Mouse (Mus musculus): ENCODE measurements at regions not wholly inside any gene's neighbourhood (a gene's known extent, or its start where the extent isn't known, plus 50 kb on each side); places are given as distances from the start of the nearest gene placed in this dataset.

- 51% methylated on average over 7 of the region's 7 CpGs for WGBS
Measured at GRCm38 (mm10) chr14:64533591-64534151, 429.6 kb downstream of the Prss52 start.

GRCm38 (mm10) chr14:64534194-64534593 is 430.1 kb downstream of the Prss52 start:
- no peak overlapping the region for H3K4me2 ChIP-seq (replicated peaks; ENCODE audit: low read depth, low read length)
- H3K4me3 ChIP-seq (ENCODE audit: low read depth, low read length) = no peak overlapping the region
- ATAC-seq (ENCODE audit: insufficient number of reproducible peaks, insufficient read depth, low FRiP score, low read depth) = no peak
- no peaks in the 10 kb centered on the region for H3K27me3 ChIP-seq (ENCODE audit: control insufficient read depth, insufficient read depth, low read length)
- WGBS = 38% methylated on average over 4 of the region's 4 CpGs
- no peak overlapping the region for H3K27ac ChIP-seq (ENCODE audit: low read length)
- no peaks in the 10 kb centered on the region for H3K36me3 ChIP-seq (ENCODE audit: control insufficient read depth, insufficient read depth, low read length)
- H3K9ac ChIP-seq (replicated peaks; ENCODE audit: low read depth, low read length) = no peak overlapping the region
- no peaks in the 10 kb centered on the region for H3K4me1 ChIP-seq (ENCODE audit: control insufficient read depth, insufficient read depth, low read length)
- H3K9me3 ChIP-seq (ENCODE audit: control insufficient read depth, low read depth, low read length) = no peaks in the 10 kb centered on the region

More at GRCm38 (mm10) chr14:64533591-64534151, 429.6 kb downstream of the Prss52 start:
- H3K4me3 ChIP-seq (ENCODE audit: low read depth, low read length) = no peak overlapping the region
- no peak for ATAC-seq (ENCODE audit: insufficient number of reproducible peaks, insufficient read depth, low FRiP score, low read depth)
- no peaks in the 10 kb centered on the region for H3K27me3 ChIP-seq (ENCODE audit: control insufficient read depth, insufficient read depth, low read length)
- H3K4me1 ChIP-seq (ENCODE audit: control insufficient read depth, insufficient read depth, low read length) = no peaks in the 10 kb centered on the region
- no peak overlapping the region for H3K27ac ChIP-seq (ENCODE audit: low read length)
- H3K9ac ChIP-seq (replicated peaks; ENCODE audit: low read depth, low read length) = no peak overlapping the region
- H3K9me3 ChIP-seq (ENCODE audit: control insufficient read depth, low read depth, low read length) = no peaks in the 10 kb centered on the region
- no peak overlapping the region for H3K4me2 ChIP-seq (replicated peaks; ENCODE audit: low read depth, low read length)
- no peaks in the 10 kb centered on the region for H3K36me3 ChIP-seq (ENCODE audit: control insufficient read depth, insufficient read depth, low read length)

- no peak overlapping the region for H3K9ac ChIP-seq (replicated peaks; ENCODE audit: low read depth, low read length)
- ATAC-seq (ENCODE audit: insufficient number of reproducible peaks, insufficient read depth, low FRiP score, low read depth) = no peak
- WGBS = 58% methylated on average over 2 of the region's 2 CpGs
Measured at GRCm38 (mm10) chr14:64539436-64539835, 435.4 kb downstream of the Prss52 start.

GRCm38 (mm10) chr14:64545056-64545455 is 441.0 kb downstream of the Prss52 start:
- 71% methylated on average over 3 of the region's 3 CpGs for WGBS
- no peaks in the 10 kb centered on the region for H3K4me1 ChIP-seq (ENCODE audit: control insufficient read depth, insufficient read depth, low read length)
- H3K36me3 ChIP-seq (ENCODE audit: control insufficient read depth, insufficient read depth, low read length) = no peaks in the 10 kb centered on the region
- no peak overlapping the region for H3K4me2 ChIP-seq (replicated peaks; ENCODE audit: low read depth, low read length)
- no peak overlapping the region for H3K4me3 ChIP-seq (ENCODE audit: low read depth, low read length)
- H3K27me3 ChIP-seq (ENCODE audit: control insufficient read depth, insufficient read depth, low read length) = no peaks in the 10 kb centered on the region
- H3K9me3 ChIP-seq (ENCODE audit: control insufficient read depth, low read depth, low read length) = no peaks in the 10 kb centered on the region
- H3K9ac ChIP-seq (replicated peaks; ENCODE audit: low read depth, low read length) = no peak overlapping the region
- no peak for ATAC-seq (ENCODE audit: insufficient number of reproducible peaks, insufficient read depth, low FRiP score, low read depth)
- H3K27ac ChIP-seq (ENCODE audit: low read length) = no peak overlapping the region

More at GRCm38 (mm10) chr14:64539436-64539835, 435.4 kb downstream of the Prss52 start:
- Histone ChIP-seq H3K27me3 (ENCODE audit: control insufficient read depth, insufficient read depth, low read length) (no peaks in the 10 kb centered on the region), H3K9me3 (ENCODE audit: control insufficient read depth, low read depth, low read length) (no peaks in the 10 kb centered on the region), H3K4me3 (ENCODE audit: low read depth, low read length) (no peak overlapping the region), H3K36me3 (ENCODE audit: control insufficient read depth, insufficient read depth, low read length) (no peaks in the 10 kb centered on the region), H3K4me1 (ENCODE audit: control insufficient read depth, insufficient read depth, low read length) (no peaks in the 10 kb centered on the region), H3K27ac (ENCODE audit: low read length) (no peak overlapping the region), H3K4me2 (replicated peaks; ENCODE audit: low read depth, low read length) (no peak overlapping the region)

- H3K27me3 ChIP-seq (ENCODE audit: control insufficient read depth, insufficient read depth, low read length) = no peaks in the 10 kb centered on the region
- ATAC-seq (ENCODE audit: insufficient number of reproducible peaks, insufficient read depth, low FRiP score, low read depth) = no peak
- no peak overlapping the region for H3K4me2 ChIP-seq (replicated peaks; ENCODE audit: low read depth, low read length)
- no peaks in the 10 kb centered on the region for H3K4me1 ChIP-seq (ENCODE audit: control insufficient read depth, insufficient read depth, low read length)
- no peak overlapping the region for H3K4me3 ChIP-seq (ENCODE audit: low read depth, low read length)
- 2% methylated on average over 4 of the region's 4 CpGs for WGBS
- H3K9ac ChIP-seq (replicated peaks; ENCODE audit: low read depth, low read length) = no peak overlapping the region
- no peaks in the 10 kb centered on the region for H3K36me3 ChIP-seq (ENCODE audit: control insufficient read depth, insufficient read depth, low read length)
- no peak overlapping the region for H3K27ac ChIP-seq (ENCODE audit: low read length)
- no peaks in the 10 kb centered on the region for H3K9me3 ChIP-seq (ENCODE audit: control insufficient read depth, low read depth, low read length)
Measured at GRCm38 (mm10) chr14:64546787-64547186, 442.7 kb downstream of the Prss52 start.

- no peak for ATAC-seq (ENCODE audit: insufficient number of reproducible peaks, insufficient read depth, low FRiP score, low read depth)
- H3K9me3 ChIP-seq (ENCODE audit: control insufficient read depth, low read depth, low read length) = no peaks in the 10 kb centered on the region
- H3K36me3 ChIP-seq (ENCODE audit: control insufficient read depth, insufficient read depth, low read length) = no peaks in the 10 kb centered on the region
- H3K4me2 ChIP-seq (replicated peaks; ENCODE audit: low read depth, low read length) = no peak overlapping the region
- WGBS = 64% methylated on average over 4 of the region's 4 CpGs
- H3K4me3 ChIP-seq (ENCODE audit: low read depth, low read length) = no peak overlapping the region
- H3K9ac ChIP-seq (replicated peaks; ENCODE audit: low read depth, low read length) = no peak overlapping the region
- no peaks in the 10 kb centered on the region for H3K27me3 ChIP-seq (ENCODE audit: control insufficient read depth, insufficient read depth, low read length)
- H3K27ac ChIP-seq (ENCODE audit: low read length) = no peak overlapping the region
- H3K4me1 ChIP-seq (ENCODE audit: control insufficient read depth, insufficient read depth, low read length) = no peaks in the 10 kb centered on the region
Measured at GRCm38 (mm10) chr14:64552951-64553350, 448.9 kb downstream of the Prss52 start.

GRCm38 (mm10) chr14:64556042-64556441 is 452.0 kb downstream of the Prss52 start:
- Histone ChIP-seq H3K4me3 (ENCODE audit: low read depth, low read length) (no peak overlapping the region), H3K9me3 (ENCODE audit: control insufficient read depth, low read depth, low read length) (no peaks in the 10 kb centered on the region), H3K4me1 (ENCODE audit: control insufficient read depth, insufficient read depth, low read length) (no peaks in the 10 kb centered on the region), H3K36me3 (ENCODE audit: control insufficient read depth, insufficient read depth, low read length) (no peaks in the 10 kb centered on the region), H3K27ac (ENCODE audit: low read length) (no peak overlapping the region), H3K4me2 (replicated peaks; ENCODE audit: low read depth, low read length) (no peak overlapping the region), H3K9ac (replicated peaks; ENCODE audit: low read depth, low read length) (no peak overlapping the region), H3K27me3 (ENCODE audit: control insufficient read depth, insufficient read depth, low read length) (no peaks in the 10 kb centered on the region)
- WGBS = 84% methylated on average over 7 of the region's 7 CpGs
- no peak for ATAC-seq (ENCODE audit: insufficient number of reproducible peaks, insufficient read depth, low FRiP score, low read depth)

- no peak overlapping the region for H3K9ac ChIP-seq (replicated peaks; ENCODE audit: low read depth, low read length)
- H3K4me3 ChIP-seq (ENCODE audit: low read depth, low read length) = no peak overlapping the region
- no peaks in the 10 kb centered on the region for H3K9me3 ChIP-seq (ENCODE audit: control insufficient read depth, low read depth, low read length)
- H3K27me3 ChIP-seq (ENCODE audit: control insufficient read depth, insufficient read depth, low read length) = no peaks in the 10 kb centered on the region
- H3K36me3 ChIP-seq (ENCODE audit: control insufficient read depth, insufficient read depth, low read length) = no peaks in the 10 kb centered on the region
- no peak for ATAC-seq (ENCODE audit: insufficient number of reproducible peaks, insufficient read depth, low FRiP score, low read depth)
- H3K4me1 ChIP-seq (ENCODE audit: control insufficient read depth, insufficient read depth, low read length) = no peaks in the 10 kb centered on the region
- no peak overlapping the region for H3K4me2 ChIP-seq (replicated peaks; ENCODE audit: low read depth, low read length)
- no peak overlapping the region for H3K27ac ChIP-seq (ENCODE audit: low read length)
- WGBS = 71% methylated on average over 6 of the region's 6 CpGs
Measured at GRCm38 (mm10) chr14:64557453-64557852, 453.4 kb downstream of the Prss52 start.

GRCm38 (mm10) chr14:64568689-64569088 is 464.6 kb downstream of the Prss52 start:
- no peaks in the 10 kb centered on the region for H3K4me1 ChIP-seq (ENCODE audit: control insufficient read depth, insufficient read depth, low read length)
- H3K4me3 ChIP-seq (ENCODE audit: low read depth, low read length) = no peak overlapping the region
- H3K27ac ChIP-seq (ENCODE audit: low read length) = no peak overlapping the region
- H3K27me3 ChIP-seq (ENCODE audit: control insufficient read depth, insufficient read depth, low read length) = no peaks in the 10 kb centered on the region
- ATAC-seq (ENCODE audit: insufficient number of reproducible peaks, insufficient read depth, low FRiP score, low read depth) = no peak
- H3K36me3 ChIP-seq (ENCODE audit: control insufficient read depth, insufficient read depth, low read length) = no peaks in the 10 kb centered on the region
- no peak overlapping the region for H3K4me2 ChIP-seq (replicated peaks; ENCODE audit: low read depth, low read length)
- WGBS = 9% methylated on average over 6 of the region's 6 CpGs
- no peaks in the 10 kb centered on the region for H3K9me3 ChIP-seq (ENCODE audit: control insufficient read depth, low read depth, low read length)
- no peak overlapping the region for H3K9ac ChIP-seq (replicated peaks; ENCODE audit: low read depth, low read length)

Data from stomach, embryonic 14.5 days (tissue).